Mouse (Mus musculus): ENCODE data around the gene Tgfbr1.

GRCm38 (mm10) chr4:47352061-47352661 is 861 bp upstream of the Tgfbr1 start:
- no peak for TF ChIP-seq ZC3H11A (IDR thresholded peaks at IDR 0.05; ENCODE audit: borderline replicate concordance, low read depth, low read length)
- no peak for TF ChIP-seq MAFK (IDR thresholded peaks at IDR 0.05; ENCODE audit: insufficient read depth, low read depth, low read length)
- TF ChIP-seq ZNF384 (IDR thresholded peaks at IDR 0.05; ENCODE audit: low read depth, low read length): no peak
